Mouse (Mus musculus): Measurements from ENCODE around the gene Prdm16.
A peak's percentile ranks its signal among the peaks of the same experiment; 100 is the strongest.

The Prdm16 gene

DNA sequence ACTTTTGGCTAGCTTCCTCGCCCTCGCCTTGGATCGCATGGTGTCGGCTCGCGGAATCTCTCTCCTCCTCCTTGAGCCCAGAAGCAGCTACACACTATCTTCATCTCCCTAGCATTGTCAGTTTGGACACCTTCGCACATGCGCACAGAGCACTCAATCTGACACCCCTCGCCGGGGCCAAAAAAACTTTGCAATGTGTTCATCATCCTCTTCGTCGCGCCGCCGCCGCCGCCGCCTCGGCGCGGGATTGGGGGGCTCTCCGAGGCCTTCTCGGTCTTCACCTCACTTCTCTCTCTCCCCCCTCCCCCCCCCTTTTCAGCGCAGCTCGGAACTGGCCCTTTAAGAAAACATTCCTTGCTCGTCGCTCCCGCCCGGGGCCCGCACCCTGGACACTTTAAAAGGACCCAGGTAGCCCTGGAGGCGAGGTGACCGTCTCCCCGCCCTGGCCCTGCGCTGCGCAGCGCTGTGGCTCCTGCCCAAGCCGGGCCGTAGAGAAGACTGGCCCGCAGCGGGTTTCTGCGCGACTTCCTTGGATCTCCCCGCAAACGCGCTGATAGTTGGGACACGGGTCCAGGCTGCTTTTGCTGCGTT lies at the start of gene Prdm16:
TSS of gene Prdm16 (minus strand) at position 153 of the 591 bp plus-strand sequence.
- peak; percentile 15 for DNase-seq

DNA sequence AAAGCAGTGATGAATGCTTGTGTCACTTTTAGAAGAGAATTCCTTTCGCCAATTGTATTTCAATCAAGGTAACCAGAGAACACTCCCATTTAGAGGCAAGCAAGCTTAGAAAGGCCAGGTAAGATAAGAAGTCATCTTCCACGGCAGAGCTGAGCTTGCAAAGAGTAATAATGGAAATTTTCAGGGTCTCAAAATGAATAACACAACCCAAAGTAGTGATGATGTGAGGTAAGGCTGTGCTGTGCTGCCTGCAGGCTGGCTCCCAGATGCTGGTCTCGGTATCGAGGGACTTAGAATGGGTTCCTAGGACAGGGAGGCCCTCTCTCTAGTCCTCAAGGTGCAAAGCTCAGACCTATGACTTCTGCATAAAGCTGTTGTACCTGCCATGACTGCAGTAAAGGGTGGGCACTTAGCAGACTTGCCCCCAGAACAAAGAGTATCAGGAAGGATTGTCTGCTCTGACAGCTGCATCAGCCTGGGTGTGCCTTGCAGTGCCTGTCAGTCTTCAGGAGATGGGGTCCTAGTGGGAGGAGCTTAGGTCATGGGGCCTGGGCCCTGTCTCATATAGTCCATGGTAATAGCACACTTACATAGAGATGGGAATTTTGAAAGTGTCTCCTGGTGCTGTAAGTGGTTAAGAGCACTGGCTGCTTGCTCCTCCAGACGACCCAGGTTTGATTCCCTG lies 46.5 kb upstream of the Prdm16 start:
- no peak for DNase-seq

DNA sequence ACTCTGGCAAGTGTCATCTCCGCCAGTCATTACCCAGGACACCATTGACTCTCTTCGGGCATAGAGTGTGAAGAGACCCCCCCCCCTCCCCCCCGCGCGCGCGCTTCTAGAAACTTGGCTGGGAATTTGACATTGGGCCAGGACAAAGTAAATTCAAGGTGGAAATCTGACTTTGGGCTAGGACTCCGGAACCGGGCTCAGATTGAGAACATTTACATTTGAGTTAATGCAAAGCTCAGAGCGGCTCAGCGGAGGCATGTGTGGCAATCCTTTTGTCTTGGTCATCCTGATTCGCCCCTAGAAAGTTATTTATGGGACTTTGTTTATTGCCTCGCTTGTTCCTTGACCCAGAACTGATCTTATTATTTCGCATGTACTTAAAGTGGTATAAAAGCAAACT lies 45.6 kb upstream of the Prdm16 start:
- DNase-seq: no peak

DNA sequence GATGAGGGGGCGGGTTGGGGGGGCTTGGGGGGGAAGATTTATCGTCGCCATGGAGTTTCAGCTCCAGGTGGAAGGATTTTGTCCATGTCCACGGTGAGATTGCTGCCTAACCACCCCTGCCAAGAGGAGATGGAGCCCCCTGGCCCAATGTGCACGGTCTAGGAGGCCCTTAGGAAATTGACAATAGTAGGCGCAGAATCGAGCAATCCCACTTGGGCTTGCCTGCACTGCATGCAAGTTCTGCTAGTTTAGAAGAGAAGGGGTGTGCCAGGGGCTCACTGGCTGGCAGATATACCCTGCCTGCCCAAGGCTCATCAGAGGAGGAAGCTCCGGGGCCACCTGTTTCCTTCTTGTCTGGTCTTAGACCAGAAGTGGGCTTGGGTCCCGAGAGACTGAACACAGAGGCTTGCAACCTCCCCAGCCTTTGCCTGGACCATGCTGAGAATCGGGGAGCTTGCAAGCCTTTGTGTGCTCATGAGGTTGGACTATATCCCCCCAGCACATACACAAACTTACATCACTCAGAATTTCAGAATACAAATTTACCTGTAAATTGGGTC lies 38.8 kb upstream of the Prdm16 start:
- DNase-seq: no peak

DNA sequence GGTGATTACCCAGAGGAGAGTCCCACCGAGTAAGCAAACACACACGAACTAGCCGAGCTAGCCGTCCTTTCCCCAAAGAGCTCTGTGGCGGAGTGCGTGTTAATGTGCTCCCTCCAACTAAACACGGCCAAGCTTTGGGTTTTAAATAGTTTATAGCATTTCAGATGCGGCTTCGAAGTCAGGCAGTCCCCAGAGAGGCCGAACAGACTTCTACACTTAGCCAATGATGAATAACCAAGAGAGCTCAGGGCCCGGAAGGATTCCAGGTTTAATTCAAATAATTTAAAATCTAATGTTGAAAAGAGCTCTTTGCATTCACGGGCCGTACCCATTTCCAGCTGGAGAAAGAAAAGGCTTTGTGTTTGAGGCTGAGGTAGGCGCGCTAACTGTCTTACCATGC lies 38.3 kb upstream of the Prdm16 start:
- DNase-seq: no peak

DNA sequence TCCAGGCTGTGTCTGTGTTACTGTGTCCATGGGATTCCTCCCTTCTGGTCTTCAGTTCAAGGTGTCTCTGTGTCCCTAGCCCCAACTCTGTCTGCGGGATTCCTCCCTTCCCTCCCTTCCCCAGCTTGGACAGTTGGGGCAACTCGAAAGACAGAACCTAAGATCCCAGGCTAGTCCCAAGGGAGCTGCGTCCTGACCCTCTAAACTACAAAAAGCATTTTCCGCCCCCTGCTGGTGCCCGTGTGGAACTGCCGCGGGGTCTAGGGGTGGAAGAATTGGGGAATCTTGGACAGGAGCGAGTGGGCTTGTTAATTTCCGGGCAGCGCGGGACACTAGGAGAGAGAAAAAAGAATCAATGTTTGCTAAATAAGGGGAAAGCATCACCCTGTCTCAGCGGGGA lies 37.9 kb upstream of the Prdm16 start:
- peak; percentile 63 for DNase-seq

DNA sequence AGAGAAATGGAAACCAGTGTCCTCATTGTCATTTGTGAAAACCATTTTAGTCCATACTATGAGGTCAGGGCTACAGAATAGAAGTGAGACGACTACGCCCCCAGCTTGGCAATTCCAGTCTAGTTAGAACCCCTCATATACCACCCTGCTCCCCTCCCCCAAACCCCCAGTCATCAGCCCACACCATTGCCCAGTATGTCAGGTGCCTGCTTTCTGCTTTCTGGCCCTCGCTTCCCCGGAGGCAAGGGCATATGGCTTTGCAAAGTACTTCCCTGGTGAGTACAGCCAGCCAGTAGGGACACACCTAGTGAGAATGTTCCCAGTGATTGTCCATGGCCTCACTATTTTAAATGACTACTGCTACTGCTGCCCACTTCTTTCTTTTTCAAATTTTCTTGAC lies 37.3 kb upstream of the Prdm16 start:
- DNase-seq: no peak

DNA sequence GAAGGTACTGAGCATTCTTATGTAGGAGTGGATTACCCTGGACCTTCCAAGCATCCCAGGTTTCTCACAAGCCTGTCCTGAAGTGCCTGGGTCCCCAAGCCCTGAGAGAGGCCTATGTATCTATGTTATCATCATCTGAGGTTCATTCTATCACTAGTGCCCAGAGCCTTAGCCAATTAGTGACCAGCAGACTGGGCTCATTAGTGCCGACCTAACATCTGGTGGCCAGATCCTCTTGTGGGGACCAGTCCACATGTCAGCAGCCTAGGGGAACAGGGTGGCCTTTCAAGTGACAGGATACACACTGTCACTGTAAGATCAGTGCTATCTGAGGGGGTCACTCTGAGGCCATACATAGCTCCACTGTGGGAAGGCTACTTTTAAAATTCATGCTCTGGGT lies 35.4 kb upstream of the Prdm16 start:
- DNase-seq: no peak

DNA sequence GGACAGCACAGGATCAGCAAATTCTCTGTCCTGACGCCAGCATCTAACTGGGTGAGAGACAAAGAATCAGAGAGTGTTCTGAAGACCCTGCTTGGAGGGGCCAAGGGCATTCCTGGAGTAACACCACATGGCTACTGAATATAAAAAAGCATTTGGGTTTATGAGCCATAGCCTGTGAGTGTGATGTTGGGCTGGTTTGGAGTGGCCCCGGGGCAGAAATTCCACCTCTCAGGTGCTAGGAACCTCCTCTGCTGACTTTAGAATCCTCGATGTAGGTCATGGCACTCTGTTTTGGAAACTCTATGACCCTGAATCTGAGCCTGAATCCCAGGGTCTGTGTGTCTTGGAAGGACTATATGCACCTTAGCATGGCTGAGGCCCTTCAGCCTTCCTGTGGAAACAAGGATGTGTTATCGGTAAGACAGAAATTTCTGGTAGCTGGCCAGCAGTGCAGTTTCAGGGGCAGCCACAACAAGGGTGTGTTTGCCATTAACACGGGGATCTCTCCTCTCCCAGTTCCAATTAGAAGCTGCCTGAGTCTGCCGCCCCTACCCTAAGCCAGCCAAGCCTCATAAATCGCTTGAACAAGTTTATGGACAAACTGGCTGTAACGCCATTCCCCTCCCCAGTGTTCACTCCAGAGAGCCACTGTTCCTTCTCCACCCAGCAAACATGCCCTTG lies 34.7 kb upstream of the Prdm16 start:
- no peak for DNase-seq

DNA sequence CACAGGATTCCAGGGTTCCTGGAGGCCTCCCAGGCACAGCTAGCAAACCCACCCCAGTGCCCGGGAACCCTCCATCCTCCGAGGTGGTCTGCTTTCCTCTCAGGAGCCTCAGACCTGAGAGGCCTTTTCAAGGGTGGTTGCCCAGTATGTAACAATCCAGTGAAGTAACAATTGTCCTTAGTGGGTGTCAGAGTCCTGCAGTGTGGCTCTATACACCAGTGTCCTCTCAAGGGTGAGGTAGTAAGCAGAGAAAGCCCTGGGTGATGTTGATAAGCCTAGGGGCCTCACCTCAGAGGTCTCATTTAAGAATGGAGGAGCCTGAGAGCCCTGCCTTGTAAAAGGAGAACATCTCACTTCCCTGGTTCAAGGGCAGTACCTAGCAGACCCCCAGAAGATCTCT lies 31.1 kb upstream of the Prdm16 start, which contains the start of gene Actrt2:
TSS of gene Actrt2 (minus strand) at position 101 of the 400 bp plus-strand sequence.
- DNase-seq: no peak

DNA sequence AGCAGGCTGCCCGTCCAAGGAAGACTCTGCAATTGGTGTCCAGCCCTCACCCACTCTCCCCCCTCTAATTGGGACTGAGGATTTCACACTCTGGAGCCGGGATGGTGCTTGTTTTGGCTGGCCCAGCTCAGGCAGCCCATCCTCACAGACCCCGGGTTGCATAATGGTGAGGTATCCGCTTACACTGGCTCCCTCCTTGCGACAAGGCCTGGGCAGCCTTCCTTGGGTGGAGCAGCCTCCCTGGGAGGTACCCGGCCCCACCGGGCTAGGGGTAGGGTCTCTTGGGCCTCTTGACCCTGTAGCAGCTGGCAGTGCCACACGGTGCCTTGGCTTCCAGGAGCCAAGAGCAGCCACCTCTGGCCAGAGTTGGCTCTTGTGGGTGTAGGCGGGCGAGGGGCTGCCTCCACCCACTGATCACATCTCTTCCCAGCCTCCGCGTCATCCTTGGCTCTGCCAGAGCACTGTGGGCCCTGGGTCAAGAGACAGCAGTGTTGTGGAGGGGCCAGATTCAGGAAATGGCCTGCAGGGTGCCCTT lies 26.1 kb upstream of the Prdm16 start:
- DNase-seq: no peak

DNA sequence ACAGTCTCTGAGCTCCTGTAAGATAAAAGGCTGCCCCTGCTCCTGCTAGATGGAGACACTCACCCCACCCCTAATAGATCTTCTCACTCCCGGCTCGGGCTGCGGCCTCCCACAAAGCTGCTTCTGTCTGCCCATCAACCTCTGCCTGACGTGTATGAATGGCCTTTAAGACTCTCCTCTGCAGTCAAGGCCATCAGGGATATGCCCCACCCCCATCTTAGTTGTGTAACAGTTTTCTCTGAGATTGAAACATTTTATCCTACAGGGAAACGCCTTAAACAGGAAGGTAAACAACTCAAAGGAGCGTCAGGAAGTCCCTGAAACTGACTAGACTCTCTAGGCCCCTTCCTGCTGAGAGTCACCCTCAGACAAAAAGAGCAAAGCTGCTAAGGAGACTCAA lies 24.6 kb upstream of the Prdm16 start:
- DNase-seq: no peak

DNA sequence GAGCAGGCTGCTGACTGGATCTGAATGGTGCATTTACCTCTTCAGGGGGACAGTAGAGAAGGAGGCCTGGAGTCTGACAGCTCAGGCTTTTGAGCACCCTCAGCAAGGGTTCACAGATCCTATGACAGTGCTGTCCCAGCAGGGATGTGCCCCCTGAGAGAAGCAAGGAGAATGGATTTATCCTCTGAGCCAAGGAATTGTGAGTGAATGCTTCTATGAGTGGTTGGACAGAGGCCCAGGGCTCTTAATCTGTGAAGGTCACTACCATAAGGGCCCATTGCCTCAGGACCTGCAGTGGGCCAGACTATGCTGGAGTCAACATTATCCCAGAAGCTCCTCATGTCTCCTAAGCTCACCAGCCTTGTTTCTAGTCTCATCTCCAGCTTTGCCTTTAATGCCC lies 23.4 kb upstream of the Prdm16 start:
- DNase-seq: no peak

DNA sequence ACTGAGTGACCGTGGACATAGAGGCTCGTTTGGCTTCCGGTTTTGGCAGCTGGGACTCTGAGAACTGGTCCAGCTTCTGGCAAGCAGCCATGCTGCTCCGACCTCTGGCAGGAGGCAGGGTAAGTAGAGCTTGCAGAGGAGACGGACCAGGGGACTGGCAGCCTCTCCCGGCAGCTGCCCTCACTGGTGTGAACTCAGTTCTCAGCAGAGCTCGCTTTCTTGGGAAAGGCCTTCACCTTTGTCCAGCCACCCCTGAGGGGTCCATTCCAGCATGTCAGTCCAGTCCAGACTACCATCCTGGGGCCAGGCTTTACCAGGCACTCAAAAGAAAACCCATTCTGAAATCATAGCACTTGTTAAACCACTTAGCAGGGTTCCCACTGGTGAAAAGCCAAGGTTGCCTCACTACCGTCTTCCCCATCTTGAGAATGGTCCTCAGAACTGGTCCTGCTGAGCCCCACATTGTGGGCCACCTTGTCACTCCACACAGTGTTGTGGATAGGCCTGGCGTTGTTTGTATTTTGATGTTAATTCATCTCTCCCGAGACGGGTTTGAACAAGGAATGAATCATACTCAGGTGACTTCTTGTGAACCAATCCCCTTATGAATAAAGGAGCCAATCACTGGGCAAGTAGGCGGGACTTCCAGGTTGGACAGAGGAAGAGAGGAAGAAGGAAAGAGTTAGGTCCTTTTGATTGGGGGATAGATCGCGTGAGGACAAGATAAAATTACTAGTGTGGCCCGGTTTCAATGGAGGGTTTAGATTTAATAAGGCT lies 18.6 kb upstream of the Prdm16 start:
- DNase-seq: no peak

DNA sequence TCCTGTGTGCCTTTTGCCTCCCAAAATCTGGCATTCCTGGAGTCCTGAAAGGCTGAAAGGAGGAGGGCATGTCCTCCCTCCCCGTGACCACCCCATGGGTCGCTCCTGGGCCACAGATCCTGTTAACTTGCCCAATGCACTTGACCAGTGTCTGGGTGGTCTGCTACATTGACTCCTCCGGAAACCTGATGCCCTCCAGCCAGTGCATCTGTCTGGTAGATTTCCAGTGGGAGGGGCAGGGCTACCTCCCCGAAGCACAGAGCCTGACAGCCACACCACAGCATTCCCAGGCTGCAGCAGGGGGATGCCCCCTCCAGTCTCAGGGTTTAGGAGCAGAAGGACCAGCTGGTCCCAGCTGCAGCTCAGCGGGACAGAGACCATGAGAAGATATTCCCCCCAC lies 15.8 kb upstream of the Prdm16 start:
- DNase-seq: no peak

DNA sequence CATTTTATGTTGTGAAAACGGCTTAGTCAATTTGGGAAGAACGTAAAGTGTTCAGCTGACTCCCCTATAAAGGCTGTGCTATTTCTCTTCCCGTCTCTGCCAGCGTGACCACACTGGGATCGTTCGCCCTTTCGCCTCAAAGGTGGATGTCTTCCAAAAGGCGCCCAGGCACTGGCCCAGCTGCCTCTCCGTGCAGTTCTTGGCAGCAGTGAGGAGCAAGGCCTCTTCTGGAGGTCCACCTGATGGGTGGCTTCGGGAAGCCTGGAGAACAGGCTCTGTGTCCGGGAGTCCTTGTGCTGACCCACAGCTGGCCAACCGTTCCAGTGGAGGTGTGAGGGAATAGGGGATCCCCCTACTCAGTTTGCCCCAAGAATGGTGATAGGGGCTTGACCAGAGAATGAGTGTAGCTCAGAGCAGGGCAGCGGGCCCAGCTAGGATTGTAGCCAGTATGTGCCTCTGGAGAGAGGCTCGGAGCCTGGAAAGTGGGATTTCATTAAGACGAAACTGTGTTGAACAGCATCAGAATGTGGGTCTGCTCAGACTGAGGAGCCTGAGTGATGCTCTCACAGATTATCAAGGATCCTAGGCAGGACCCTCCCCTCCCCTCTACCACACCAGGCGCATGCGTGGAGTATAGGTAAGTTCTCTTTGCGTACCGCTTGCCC lies 12.5 kb upstream of the Prdm16 start:
- no peak for DNase-seq

DNA sequence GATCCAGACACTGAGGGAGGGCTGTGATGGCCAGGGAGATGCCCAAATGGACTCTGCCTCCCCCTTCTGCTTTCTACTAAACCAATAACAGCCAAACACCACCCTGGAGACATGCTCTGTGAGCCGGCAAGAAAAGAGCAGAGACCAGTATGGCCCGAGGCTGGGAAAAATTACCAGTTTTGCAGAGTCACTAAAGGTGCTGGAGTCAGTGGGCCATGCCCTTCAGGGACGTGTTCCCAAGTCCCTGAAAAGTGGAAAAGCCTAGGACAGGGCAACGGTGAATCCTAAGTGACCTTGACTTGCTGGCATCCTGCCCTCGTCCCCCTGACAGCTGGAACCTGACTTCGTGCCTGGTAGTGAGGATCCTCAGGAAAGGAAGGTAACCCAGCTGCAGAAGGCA lies 5.8 kb upstream of the Prdm16 start:
- no peak for DNase-seq

DNA sequence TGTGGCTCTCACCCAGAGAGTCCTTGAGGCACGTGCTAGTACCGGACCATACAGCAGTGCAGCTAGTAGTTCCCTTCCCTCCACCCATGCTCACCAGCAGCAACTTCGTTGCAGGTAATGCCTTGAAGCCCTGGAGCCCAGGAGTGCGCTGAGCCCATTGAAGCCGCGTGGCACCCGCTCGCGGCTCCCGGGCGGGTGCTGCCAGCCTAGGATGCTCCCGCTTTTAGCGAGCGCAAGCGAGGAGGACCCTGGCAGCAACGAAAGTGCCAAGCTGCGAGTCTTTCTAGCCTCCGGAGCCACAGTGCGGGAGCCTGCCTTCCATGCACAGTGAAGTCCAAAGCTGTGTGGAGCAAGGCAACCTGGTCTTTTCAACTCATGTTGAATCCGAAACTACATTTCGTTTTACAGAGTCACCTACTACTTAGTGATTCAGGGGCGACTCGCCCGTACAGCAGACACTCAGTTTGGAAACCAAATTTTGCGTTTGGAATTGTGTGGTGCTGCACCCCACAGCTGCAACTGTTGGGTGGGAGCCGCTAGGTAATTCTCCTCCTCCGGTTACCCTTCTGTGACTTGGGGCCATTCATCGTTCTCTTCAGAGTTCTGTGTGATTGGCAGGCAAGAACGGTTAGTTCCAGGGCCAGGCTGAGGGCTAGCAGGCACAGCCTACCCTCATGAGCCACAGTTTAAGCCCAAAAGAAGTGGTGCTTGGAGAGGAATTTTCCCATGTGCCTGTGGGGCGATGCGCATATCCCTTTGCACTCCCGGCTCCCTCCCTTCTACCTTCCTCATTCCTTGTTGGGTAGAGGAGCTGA lies 4.8 kb upstream of the Prdm16 start:
- DNase-seq: no peak

DNA sequence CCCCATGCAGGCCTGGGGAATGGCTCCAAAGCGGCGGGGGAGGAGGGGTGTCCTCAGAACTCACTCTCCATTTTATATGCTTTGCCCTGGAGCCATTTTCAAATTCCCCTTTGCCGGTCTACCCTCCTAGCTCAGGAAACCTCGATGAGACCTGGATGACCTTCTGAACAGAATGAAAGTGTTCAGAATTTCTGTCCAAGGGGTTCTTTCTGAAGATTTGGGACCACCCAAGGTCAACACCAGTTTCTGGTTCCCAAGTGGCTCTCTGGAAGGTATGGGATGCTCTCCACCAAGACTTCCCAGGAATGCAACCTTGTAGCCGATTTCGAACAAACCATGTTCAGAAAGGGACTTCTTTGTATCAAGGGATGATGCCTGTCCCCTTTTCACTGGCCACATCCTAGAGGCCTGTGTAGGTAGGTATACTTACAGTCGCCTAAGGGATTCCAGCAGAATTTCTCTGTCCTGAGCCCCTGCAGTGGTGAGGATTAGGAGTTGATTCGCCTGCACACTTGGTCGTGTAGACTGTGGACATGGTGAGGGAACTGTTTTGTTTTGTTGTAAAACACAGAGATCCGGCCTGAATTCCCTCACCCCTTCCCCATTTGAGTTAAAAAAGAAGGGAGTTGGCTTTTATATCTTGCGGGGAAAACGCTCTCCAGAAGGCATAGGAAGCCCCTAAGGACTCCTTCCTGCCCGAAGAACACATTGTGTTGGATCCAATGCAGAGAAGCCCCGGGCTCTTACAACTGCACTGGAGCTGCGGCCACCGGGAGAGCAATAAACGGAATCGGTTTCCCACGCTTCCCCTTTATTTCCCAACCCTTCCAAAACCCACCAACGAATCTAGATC lies 4.0 kb upstream of the Prdm16 start:
- no peak for DNase-seq
